Mouse (Mus musculus): Measurements from ENCODE around the gene Cacna1f.

The Cacna1f gene

DNA sequence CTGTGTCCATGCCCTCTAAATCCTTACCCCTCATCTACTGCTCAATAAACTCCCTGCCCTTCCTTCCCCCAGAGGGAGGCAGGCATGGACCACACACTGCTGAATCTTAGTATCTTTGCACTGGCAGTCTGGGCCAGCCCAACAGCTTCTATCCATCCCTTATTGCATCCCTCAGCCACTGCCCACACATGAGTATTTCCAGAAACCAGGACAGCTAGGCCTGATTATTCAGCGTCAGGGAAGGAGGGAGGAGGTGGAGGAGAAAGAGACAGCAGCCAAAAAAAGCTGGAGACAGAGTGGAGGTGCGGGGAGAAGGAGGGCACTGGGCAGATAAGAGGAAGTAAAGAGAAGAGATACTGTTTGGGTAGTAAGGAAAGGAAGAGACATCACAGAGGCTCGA lies 28.2 kb downstream of the Cacna1f start:
- no peak for DNase-seq

DNA sequence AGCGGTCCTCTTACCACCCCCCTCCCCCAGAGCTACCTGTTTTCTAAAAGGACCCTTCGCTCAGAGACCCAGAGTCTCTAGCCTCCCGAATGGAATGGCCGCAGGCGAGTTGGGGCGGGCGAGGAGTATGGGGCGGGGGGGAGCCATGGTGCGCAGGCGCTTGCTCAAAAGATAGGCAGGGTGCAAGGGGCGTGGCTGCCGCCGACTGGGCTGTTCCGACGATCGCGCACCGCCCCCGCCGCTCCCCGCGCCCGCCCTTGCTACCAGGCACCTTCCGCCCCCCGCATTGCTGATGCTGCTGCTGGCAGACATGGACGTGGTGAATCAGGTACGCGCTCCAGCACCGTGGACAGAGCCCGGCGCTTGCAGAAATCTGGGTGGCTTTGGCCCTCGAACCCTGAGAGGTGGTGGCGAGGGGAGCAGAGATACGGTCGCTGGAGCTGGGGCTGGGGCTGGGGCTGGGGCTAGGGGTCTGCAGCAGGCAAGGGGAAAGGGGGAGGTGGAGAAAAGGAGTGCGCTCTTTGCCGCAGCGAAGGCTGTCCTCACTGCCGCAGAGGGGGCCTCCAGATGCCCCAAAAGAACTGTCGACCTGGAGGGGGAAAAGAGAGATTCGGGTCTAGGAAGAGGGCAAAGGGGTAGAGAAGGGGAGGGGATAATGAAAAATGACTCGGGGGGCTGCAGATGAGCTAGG lies 31.7 kb downstream of the Cacna1f start, which contains the start of gene Syp:
TSS of gene Syp (plus strand) at position 71 of the 691 bp plus-strand sequence.
- DNase-seq, result peak; percentile 97

DNA sequence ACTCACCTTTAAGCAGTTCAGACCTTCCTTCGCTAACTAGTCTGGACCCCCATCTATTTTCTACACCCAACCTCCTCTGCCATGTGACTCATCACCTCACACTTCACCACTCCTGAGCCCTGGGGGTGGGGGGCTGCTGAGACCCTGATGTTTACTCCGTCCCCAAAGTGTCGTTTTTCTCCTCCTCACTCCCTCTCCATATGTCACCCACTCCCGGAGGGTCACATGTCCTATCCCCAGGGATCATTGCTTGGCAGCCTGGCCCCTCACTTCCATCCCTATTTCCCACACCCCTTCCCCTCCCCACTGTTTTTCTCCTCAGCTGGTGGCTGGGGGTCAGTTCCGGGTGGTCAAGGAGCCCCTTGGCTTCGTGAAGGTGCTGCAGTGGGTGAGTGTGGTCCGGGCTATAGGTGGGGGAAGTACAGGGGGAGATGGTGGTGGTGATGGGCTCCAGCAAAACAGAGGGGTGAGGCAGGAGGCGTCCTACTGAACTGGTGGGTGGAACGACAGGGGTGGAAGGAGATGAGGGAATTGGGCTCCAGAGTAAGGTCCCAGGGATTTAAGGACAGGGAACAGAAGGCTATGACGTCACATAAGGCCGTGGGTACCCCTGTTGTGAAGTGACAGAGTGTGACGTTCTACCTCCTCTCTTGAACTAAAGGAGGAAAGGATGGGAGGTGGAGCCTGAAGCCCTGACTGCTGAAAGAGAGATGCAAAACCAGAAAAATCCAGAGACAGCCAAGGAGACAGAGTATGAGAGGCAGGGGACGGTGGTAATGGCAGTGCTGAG lies 32.8 kb downstream of the Cacna1f start:
- DNase-seq, result peak; percentile 84

DNA sequence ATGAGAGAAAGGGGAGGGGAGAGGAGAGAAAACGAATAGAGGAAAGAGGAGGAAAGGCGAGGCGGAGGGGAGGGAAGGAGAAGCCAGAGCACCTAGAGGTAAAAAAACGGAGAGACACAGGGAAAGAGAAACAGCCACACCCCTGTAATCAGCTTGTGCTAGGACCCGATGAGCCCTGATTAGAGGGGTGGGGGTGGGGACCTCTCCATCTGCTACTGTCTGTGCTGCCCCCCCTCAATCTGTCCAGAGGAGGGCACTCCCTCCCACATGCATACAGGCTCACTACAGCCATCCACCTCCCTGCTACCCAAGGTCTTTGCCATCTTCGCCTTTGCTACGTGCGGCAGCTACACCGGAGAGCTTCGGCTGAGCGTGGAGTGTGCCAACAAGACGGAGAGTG lies 33.9 kb downstream of the Cacna1f start:
- DNase-seq, result no peak

DNA sequence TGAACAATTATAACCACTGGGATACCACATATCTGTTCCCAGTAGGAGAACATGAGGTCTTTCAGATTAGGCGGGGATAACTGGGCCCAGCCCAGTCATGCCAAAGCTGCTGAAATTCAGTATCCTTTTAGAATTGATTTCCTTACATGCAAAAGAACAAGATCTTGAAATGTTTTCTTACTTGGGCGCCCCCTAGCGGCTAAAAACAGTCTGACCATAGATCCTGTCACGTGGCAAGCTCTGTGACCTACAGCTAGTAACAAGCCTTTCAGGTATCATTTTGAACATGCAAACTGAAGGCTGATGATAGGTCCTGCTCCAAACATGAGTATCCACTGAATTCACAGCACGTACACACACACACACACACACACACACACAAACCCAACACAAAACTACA lies 38.5 kb downstream of the Cacna1f start:
- DNase-seq, result peak; percentile 95

DNA sequence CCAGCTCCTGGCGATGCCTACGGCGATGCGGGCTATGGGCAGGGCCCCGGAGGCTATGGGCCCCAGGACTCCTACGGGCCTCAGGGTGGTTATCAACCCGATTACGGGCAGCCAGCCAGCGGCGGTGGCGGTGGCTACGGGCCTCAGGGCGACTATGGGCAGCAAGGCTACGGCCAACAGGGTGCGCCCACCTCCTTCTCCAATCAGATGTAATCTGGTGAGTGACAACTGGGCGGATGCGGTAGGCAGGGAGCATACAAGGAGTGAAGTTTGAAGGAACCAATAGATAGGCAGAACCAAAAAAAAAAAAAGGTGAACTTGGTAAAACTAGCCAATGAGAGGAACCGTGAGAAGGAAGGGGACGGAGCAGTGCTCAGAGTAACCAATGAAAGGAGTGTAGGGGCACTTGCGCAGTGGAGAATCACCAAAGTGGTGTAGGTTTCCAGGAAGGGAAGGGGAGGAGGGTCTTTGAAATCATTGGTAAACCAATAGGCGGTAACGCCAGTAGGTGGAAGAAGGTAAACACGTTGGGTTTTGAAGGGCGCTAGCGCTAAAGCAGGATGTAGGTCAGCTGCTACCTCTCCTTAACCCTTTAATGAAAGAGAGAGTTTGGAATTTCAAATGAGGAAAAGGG lies 41.9 kb downstream of the Cacna1f start:
- DNase-seq, result peak; percentile 100

DNA sequence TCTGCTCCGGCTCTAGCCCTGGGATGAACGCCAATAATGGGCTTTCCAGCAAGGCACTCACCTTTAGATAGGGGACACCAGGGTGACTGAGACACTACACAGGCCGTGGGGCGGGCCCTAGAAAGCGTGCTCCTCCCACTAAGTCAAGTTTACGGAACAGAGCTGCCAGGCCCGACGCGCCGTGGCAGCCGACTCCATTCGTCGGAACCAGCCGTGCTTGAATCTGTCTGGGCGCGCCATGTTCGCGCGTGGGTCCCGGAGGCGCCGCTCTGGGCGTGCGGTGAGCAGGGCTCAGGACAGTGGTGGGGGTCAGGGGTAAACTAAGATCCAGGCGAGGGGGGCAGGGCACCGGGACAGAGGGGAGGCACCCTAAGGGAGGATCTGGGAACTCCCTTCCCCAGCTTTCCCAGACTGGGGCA lies 50.3 kb downstream of the Cacna1f start, which contains the start of gene Prickle3:
TSS of gene Prickle3 (plus strand) at position 40 of the 419 bp plus-strand sequence.
- DNase-seq, result peak; percentile 98

DNA sequence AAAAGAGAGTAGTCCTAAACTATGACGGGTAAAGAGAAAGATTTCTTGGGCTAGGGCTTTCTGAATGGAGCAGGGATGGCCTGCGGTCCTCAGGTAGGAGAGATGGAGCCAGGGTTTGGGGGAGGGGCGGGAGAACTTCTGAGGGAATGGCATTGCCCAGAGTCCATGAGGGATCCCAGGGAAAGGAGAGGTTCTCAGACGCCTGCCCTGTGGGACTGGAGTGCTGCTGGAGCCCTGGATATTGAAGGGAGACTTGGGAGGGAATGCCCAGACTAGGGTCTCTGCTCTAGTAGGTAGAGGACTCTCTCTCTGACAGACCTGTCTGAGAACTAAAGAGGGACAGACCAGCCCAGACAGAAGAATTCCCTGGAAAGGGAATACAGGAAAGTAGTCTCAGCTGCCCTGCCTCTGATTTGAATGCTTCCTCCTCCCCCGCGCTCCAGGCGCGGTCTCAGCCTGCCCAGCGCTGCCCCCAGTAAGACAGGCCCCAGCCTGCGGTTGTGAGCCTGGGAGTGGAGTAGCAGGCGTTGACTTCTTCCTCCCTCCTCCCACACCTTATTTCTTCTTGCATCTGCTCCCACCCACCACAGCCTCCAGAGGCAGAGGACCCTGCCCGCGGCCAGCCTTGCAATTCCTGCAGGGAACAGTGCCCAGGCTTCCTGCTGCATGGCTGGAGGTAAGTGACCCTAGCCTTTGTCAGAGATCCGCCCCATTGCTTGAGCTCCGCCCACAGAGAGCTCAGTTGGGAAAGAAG lies 51.3 kb downstream of the Cacna1f start:
- DNase-seq, result peak; percentile 98

DNA sequence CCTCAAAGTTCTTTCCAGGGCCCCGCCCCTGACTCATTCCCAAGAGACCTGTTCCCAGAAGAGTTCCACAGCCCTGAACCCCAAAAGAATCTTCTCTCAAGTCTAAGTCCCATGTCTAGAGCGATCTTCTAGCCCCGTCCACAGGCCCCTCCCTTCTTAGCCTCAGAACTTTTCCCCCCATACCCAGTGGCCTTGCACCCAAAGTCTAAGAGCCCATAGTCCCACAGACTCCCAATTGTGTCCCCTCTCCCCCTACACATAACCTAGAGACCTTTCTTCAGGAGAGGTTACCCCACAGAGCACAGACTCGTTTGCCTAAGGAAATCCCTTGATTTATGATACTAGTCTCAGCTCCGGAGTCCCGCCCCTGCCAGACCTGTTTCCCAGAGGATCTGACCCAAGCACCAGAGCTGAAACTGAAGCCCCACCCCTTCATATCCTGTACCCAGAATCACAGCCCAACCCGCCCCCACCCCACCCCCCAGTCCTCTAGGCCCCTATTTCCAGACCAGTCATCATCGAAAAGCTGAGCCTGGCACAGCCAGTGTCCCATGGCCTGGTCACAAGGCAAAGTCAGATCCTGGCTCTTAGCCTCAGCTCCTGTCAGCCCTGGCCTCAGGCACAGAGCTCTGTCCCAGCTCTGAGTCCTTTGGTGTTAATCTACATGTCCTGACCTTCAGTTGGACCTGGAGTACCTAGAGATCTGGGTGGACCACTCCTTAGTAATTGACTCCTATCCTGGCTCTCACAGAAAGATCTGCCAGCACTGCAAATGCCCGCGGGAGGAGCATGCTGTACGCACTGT lies 52.1 kb downstream of the Cacna1f start:
- peak; percentile 98 for DNase-seq

DNA sequence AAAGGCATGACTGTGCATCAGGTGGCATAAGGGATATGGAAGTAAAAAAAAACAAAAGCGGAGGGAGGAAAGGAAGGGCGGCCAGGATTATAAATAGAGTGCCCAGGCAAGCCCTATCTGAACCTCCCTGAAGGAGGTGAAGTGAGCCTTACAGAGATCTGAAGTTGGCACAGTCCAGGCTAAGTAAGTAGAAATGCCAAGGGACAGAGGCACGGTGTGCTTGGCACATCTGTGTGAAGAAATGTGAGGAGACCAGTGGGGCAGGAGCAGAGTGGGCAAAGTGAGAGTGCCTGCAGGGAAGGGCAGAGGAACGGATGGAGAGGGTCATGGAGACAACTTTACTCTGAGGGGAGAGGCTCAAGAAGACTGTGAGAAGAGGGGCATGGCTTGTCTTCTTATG lies 54.2 kb downstream of the Cacna1f start:
- peak; percentile 91 for DNase-seq

DNA sequence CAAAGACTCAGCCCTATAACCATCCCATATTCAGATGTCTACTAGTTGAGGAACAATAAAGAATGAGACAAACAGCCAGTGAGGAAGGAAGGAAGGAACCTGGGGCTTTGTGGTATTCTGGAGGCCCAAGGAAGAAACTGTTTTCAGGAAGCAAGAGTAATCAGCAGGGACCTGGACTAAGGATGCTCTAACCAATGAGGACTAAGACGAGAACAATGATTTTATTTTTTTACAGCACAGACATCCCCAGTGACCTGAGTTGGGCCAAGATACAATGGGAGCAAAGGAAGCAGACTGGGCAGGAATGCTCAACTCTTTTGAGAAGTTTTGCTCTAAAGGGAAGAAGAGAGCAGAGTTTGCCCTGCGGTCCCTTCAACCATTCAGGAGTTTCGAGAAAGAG lies 56.1 kb downstream of the Cacna1f start:
- peak; percentile 95 for DNase-seq

DNA sequence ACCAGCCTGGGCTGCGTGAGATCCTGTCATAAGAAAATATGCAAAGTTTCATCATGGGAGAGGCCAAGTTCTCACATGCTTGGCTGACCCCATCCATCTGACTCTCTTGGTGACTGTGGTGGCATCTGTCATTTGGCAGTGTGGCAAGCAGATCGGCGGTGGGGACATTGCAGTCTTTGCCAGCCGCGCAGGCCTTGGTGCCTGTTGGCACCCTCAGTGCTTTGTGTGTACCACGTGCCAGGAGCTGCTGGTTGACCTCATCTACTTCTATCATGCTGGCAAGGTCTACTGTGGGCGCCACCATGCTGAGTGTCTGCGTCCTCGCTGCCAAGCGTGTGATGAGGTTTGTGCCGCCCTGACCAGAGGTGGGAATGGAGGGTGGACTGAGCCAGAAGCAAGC lies 57.9 kb downstream of the Cacna1f start:
- DNase-seq, result peak; percentile 97

DNA sequence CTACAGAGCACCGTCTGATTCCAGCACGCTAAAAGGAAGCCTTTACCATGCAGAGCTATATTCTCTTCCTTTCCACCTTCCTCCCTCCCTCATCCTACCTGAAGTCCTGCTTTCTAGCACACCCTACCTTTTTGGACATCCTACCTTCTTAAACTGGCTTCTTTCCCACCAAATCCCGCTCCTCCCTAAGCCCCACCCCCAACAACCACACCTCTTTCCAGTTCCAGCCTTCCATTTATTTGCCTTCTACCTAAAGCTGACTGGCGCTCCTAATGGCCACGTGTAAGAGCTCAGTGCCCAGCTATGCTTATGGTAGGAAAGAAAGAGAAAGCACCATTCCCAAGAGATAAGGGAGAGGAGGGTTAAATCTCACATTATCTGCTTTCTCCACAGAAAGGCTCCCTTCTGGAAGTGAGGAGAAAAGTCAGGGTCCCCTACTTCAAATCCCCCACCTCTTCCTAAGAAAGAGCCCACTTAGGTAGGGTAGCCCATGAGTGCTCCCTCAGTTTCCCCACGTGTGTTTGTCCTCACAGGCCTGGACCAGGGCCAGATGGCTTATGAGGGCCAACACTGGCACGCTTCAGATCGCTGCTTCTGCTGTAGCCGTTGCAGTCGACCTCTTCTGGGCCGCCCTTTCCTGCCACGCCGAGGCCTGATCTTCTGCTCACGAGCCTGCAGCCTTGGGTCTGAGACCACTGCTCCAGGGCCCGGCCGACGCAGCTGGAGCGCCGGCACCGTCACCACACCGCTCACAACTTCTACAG lies 59.0 kb downstream of the Cacna1f start:
- DNase-seq, result peak; percentile 84

DNA sequence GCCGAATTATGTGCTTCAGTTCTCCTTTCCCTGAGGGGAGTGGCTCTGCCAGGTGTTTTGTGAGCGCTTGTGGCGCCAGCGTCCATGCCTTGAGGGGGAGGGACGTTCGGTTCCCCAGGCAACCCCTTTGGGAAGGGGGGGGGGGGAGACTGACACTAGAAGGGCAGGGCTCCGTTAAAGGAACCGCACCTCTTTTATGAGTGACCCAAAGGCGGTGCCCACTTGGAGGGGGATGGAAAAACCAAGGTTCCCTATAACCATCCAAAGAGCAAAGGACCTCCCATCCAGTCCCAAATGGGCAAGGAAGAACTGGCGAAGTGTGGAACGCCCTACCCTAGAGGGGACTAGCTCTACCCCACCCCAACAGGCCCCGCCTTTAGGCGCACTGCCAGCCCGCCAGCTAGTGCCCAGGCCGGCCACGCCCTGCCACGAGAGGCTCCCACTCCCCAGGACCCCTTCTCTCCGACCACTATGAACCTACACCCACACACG lies 63.6 kb downstream of the Cacna1f start:
- DNase-seq, result peak; percentile 99

DNA sequence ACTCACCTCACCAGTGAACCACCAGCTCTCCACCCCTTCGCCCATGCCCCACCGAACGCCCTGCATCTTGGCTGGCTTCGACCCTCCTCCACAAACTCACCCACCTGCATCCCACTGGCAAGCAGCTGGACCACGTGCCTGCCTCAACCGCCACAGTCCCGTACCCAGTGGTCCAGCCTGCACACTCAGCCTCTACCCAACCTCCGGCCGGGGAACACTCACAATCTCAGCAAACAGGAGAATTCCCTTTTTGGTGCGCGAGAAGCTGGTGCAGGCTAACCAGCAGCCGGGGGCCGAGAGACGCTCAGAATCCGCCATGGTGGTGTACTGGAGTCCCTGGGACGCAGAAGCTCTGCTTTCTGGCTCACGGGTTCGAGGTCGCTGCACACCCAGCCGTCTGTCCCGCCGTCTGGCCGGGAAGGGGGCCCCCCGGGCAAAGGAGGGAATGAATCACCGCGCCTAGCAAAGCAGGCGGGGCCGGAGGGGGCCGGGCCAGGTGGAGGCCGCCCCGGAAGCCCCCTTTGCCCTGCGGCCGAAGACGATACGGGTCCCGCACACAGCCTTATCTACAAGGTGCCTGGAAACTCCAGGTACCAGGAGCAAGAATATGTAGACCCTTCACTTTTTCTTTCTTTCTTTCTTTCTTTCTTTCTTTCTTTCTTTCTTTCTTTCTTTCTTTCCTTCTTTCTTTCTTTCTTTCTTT lies 64.2 kb downstream of the Cacna1f start, which contains the start of gene Plp2:
TSS of gene Plp2 (minus strand) at position 470 of the 703 bp plus-strand sequence.
- DNase-seq, result peak; percentile 96

DNA sequence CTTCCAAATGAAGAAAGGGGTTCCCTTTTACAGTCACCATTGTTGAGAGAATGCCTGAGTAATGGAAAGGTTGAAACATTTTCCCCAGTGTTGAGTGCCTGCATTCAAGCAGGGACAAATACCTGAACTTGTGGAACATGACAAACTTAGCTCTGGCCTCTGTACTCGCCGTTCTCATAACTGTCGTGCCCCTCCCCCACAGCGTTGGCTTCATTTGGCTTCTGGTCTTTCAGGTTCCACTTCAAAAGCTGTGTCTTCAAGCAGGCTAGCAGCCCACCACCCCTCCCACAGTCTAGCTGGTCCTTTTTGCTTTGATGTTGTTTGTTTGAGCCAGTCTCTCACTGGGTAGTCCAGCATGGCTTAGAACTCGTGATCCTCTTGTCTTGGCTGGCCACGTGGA lies 65.9 kb downstream of the Cacna1f start:
- no peak for DNase-seq

DNA sequence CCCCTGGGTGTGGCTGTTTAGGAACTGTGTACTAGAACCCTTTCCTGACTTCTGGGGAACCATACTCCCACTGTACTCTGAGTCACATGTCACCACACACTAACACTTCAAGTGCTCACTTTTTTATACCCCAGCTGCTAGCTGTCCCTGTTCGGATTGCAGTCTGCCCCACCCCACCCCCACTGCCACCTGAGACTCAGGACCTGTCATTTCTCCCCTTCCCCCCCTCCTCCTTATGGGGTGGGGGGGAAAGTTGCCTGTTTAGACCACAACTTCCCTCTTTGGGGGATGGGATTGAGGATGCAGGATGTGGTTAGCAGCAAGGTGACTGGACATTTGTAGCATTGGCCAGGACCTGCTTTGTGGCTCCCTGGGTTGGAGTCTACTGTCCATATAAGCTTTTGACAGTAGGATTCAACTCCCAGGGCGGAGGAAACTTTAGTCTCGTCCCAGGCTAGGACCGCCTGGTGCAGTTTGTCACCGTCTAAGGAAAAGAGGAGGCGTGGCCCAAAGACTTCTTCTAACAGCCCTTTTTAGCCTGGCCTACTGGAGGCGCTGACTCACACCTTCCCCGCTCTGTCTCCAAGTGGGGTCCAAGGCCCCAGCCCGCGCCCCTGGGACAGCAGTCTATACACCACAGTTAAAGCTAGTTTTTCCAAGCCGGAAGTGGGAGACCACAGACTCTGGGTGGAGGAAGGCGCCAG lies 66.8 kb downstream of the Cacna1f start:
- DNase-seq, result no peak

DNA sequence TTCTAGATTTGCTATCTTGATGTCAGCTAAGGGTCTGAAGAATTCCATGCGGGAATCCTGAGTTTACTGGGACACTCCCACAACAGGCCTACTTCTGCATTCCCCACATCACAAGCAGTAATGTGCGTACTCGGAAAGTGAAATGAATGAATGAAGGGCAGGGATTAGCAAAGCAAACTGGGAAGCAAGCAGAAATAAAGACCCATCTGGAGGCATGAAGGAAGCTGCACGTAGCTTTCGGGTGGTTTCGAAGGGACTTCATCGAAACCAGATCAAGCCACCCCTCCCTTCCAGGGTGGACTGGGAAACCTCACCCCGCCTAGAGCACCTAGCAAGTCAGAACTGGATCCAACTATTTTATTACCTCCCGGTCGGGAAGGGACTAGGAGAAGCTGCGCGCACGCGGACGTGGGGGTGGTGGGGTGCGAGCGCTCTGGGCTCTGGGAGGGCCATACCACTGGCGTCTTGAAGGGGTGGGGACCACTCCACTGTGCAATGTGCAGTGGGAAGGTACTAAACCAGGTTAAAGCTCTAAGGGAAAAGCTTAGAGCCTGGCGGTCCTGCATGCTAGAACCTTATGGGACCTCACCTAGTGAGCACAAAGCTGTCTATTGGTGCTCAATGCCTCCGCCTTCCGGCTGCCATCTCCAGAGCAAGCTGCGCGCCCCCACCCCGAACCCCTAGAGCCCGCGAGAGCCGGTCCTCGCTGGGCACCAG lies 67.6 kb downstream of the Cacna1f start:
- no peak for DNase-seq

DNA sequence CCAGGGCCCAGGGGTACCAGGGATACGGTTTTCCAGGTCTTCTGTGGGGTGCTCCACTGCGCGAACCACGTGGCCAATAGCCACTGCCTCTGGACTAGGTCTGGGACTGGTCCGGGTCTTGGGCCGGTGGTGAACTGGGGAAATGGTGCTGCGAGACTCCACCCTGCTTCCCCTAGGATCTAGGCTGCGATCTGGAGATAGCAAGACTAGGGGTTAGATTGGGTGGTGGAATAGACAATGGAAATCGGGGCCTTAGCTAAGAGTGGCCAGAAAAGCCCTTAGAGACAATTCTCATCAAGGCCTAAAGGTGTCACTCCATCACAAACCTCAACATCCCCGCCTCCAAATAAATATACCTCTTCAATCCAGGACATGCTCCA lies 68.1 kb downstream of the Cacna1f start:
- DNase-seq, result no peak

Measured in heart, adult 11 months (tissue).